Mouse (Mus musculus) cortical plate, adult 2 months (tissue): ENCODE measurements around the gene Pdpk1.

Experiments used
- CTCF ChIP-seq: fragments of 200-500 bp; IDR thresholded peaks from 2 replicates; pipeline ENCODE4 v1.5.1; 2011; ENCODE audit warnings: mild to moderate bottlenecking, control low read depth, low read length; ENCODE audit not compliant: insufficient read depth; ENCODE audit errors: extremely low read depth
- POLR2A ChIP-seq: fragments of 200-500 bp; IDR thresholded peaks from 2 replicates; pipeline ENCODE4 v1.6.1; 2011; ENCODE audit warnings: mild to moderate bottlenecking, low read length, control low read depth; ENCODE audit not compliant: insufficient read depth; ENCODE audit errors: extremely low read depth

- TF ChIP-seq CTCF (no peak), POLR2A (no peak)
Measured at GRCm38 (mm10) chr17:24069531-24069930, 81.2 kb downstream of the Pdpk1 start.
